In the genomic region with DNA sequence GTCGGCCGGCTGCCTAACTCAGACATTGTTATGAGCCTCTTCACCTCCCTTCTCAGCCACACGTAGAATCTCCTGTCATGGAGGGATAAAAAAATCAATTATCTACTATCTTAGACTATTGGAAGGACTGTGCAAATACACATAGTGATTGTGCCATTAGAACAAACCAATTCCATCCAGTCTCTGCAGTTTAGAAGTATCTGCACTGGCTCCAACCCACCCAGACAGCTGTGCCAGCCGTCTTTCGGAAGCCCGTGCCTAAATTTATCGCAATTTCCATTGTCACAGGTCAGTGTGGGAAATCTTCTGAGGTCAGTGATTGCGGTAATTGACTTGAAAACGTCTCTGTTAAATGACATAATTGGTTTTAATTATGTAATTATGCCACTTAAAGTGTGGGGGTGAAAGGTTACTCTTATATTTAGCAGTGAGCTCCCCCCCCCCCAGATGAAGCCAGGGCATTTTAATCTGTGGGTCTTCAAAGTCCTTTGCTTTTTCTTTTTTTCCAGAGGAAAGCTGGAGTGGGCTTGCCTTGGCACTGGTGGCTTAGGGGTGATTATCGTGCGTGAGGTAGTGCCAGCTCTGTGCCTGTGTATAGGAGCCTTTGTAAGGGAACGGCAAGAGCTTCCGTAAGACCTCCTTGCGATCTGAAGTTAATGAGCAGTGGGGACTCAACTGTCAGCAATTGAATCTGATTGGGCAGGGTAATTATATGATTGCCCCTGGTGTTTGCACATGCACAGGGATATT, we compare ENCODE assay signal across 27 mouse cellular contexts.
DNase-seq lines count a peak whose midpoint lies in the region; ATAC-seq and TF ChIP-seq lines count a peak whose summit lies in the region.
"Had no signal": no experiment of that assay in that cellular context is flagged by ENCODE, and none has a peak within 500 bp of the region (broad histone marks: within the 10 kb centered on the region; RNA-seq: fewer than 3 reads in every experiment).

No protein-coding gene starts in this region.

- no peak for ATAC-seq in limb, embryonic 12.5 days (ENCODE audit: insufficient number of reproducible peaks, insufficient read depth, low FRiP score, low TSS enrichment, low read depth)
- ATAC-seq in forebrain, embryonic 14.5 days: peak; percentile 81; the same call in 1 of the 2 replicates
- ATAC-seq in hindbrain, embryonic 13.5 days (ENCODE audit: low FRiP score): no peak
- no peak for ATAC-seq in CD4-positive, CD25-positive, alpha-beta regulatory T cell, adult 4 months
- ATAC-seq: intestine, postnatal 0 days; liver, embryonic 12.5 days; liver, postnatal 0 days had no signal

- H3K4me1 ChIP-seq in limb, embryonic 12.5 days (replicated peaks): peaks cover 17% of the 10 kb centered on the region
- peaks cover 20% of the 10 kb centered on the region for H3K4me1 ChIP-seq in limb, embryonic 10.5 days
- no peaks in the 10 kb centered on the region; the same call in 1 of the 2 replicates for H3K4me1 ChIP-seq in forebrain, embryonic 14.5 days (ENCODE audit: control insufficient read depth, insufficient read depth, low read length)
- H3K4me1 ChIP-seq in hindbrain, embryonic 13.5 days (replicated peaks): 0 out of 2 replicates have a peak, but pooled peaks cover 13% of the 10 kb centered on the region
- H3K4me1 ChIP-seq: liver, embryonic 12.5 days; megakaryocyte, embryonic 14.5 days had no signal

- H3K9ac ChIP-seq in limb, embryonic 12.5 days (replicated peaks): no peak overlapping the region
- no peak overlapping the region for H3K9ac ChIP-seq in forebrain, embryonic 14.5 days (ENCODE audit: low read length)
- no peak overlapping the region for H3K9ac ChIP-seq in hindbrain, embryonic 13.5 days
- H3K9ac ChIP-seq: embryonic facial prominence, embryonic 12.5 days; hindbrain, embryonic 12.5 days; liver, embryonic 12.5 days; liver, postnatal 0 days; neural tube, embryonic 13.5 days had no signal

- peak overlapping the region; percentile 9; the same call in 1 of the 2 replicates for H3K4me2 ChIP-seq in limb, embryonic 12.5 days
- H3K4me2 ChIP-seq in forebrain, embryonic 14.5 days (ENCODE audit: low read length): no peak overlapping the region
- no peak overlapping the region for H3K4me2 ChIP-seq in hindbrain, embryonic 13.5 days
- H3K4me2 ChIP-seq: embryonic facial prominence, embryonic 12.5 days; hindbrain, embryonic 12.5 days; liver, embryonic 12.5 days; neural tube, embryonic 13.5 days had no signal

- no peak overlapping the region for H3K27ac ChIP-seq in limb, embryonic 12.5 days
- H3K27ac ChIP-seq in limb, embryonic 10.5 days: no peak overlapping the region; the same call in 1 of the 2 replicates
- no peak overlapping the region for H3K27ac ChIP-seq in forebrain, embryonic 14.5 days (ENCODE audit: low read depth, low read length)
- H3K27ac ChIP-seq in hindbrain, embryonic 13.5 days: no peak overlapping the region
- H3K27ac ChIP-seq: embryonic facial prominence, embryonic 12.5 days; heart, embryonic 10.5 days; hindbrain, embryonic 12.5 days; liver, embryonic 12.5 days; neural tube, embryonic 13.5 days had no signal

- H3K36me3 ChIP-seq in limb, embryonic 12.5 days: no peaks in the 10 kb centered on the region
- H3K36me3 ChIP-seq in limb, embryonic 10.5 days: no peaks in the 10 kb centered on the region
- H3K36me3 ChIP-seq in forebrain, embryonic 14.5 days (ENCODE audit: control insufficient read depth, insufficient read depth, low read length): no peaks in the 10 kb centered on the region
- H3K36me3 ChIP-seq in hindbrain, embryonic 13.5 days: 0 out of 2 replicates have a peak, but pooled peaks cover 2% of the 10 kb centered on the region
- H3K36me3 ChIP-seq: embryonic facial prominence, embryonic 12.5 days; heart, embryonic 10.5 days; hindbrain, embryonic 12.5 days; liver, embryonic 12.5 days; neural tube, embryonic 13.5 days had no signal

- no peaks in the 10 kb centered on the region; the same call in 1 of the 2 replicates for H3K27me3 ChIP-seq in limb, embryonic 12.5 days
- H3K27me3 ChIP-seq in limb, embryonic 10.5 days (ENCODE audit: low read depth, poor library complexity, severe bottlenecking): no peaks in the 10 kb centered on the region
- H3K27me3 ChIP-seq in forebrain, embryonic 14.5 days (replicated peaks; ENCODE audit: control insufficient read depth, insufficient read depth, low read length): peaks cover 36% of the 10 kb centered on the region
- peaks cover 69% of the 10 kb centered on the region for H3K27me3 ChIP-seq in hindbrain, embryonic 13.5 days
- H3K27me3 ChIP-seq: liver, embryonic 12.5 days; megakaryocyte, embryonic 14.5 days had no signal

- no peak for TF ChIP-seq POLR2A in brain, embryonic 14.5 days (IDR thresholded peaks at IDR 0.05; ENCODE audit: borderline replicate concordance, extremely low read depth, insufficient read depth, insufficient read length, poor library complexity, severe bottlenecking)

- TF ChIP-seq CTCF in brain, embryonic 14.5 days (IDR thresholded peaks at IDR 0.05; ENCODE audit: borderline replicate concordance, extremely low read depth, insufficient read depth, insufficient read length): no peak

- no peaks in the 10 kb centered on the region for H3K9me3 ChIP-seq in limb, embryonic 12.5 days
- no peaks in the 10 kb centered on the region for H3K9me3 ChIP-seq in limb, embryonic 10.5 days (replicated peaks)
- H3K9me3 ChIP-seq in forebrain, embryonic 14.5 days (replicated peaks; ENCODE audit: control insufficient read depth, low read length): no peaks in the 10 kb centered on the region
- H3K9me3 ChIP-seq in hindbrain, embryonic 13.5 days: no peaks in the 10 kb centered on the region
- H3K9me3 ChIP-seq: embryonic facial prominence, embryonic 12.5 days; heart, embryonic 10.5 days; hindbrain, embryonic 12.5 days; liver, embryonic 12.5 days; neural tube, embryonic 13.5 days had no signal

- H3K4me3 ChIP-seq in limb, embryonic 12.5 days (replicated peaks): no peak overlapping the region
- H3K4me3 ChIP-seq in limb, embryonic 10.5 days: no peak overlapping the region
- no peak overlapping the region for H3K4me3 ChIP-seq in forebrain, embryonic 14.5 days (ENCODE audit: low read depth, low read length)
- H3K4me3 ChIP-seq in hindbrain, embryonic 13.5 days: no peak overlapping the region
- H3K4me3 ChIP-seq: embryonic facial prominence, embryonic 12.5 days; heart, embryonic 10.5 days; hindbrain, embryonic 12.5 days; liver, embryonic 12.5 days; megakaryocyte, embryonic 14.5 days; neural tube, embryonic 13.5 days had no signal

- 46% methylated on average over 14 of the region's 14 CpGs for WGBS in limb, embryonic 12.5 days
- 60% methylated on average over 14 of the region's 14 CpGs for WGBS in limb, embryonic 10.5 days
- 20% methylated on average over 14 of the region's 14 CpGs for WGBS in forebrain, embryonic 14.5 days
- 60% methylated on average over 14 of the region's 14 CpGs for WGBS in hindbrain, embryonic 13.5 days

- DNase-seq in limb, embryonic 10.5 days (ENCODE audit: low spot score): no peak
- DNase-seq in brain, embryonic 14.5 days (ENCODE audit: low read depth): peak; percentile 88
- DNase-seq in forebrain, embryonic 14.5 days (ENCODE audit: low spot score): peak; percentile 74
- DNase-seq in retina, embryonic 14.5 days (ENCODE audit: low spot score): peak; percentile 54
- DNase-seq in kidney, postnatal 36 days: no peak
- DNase-seq: adrenal gland, postnatal 14 days; cerebellum, adult 2 months; cerebellum, postnatal 25 days; gastrocnemius, postnatal 10 days; heart, postnatal 36 days; kidney, adult 9 months; kidney, postnatal 10 days; liver, postnatal 0 days; lung, postnatal 36 days; right cerebral cortex, postnatal 25 days; thymus, adult 18-20 months; thymus, postnatal 25 days had no signal

Comparison
In these comparisons a context has a peak if more than half of its experiments do, and no peak if none do; other contexts are left out.
1. DNase-seq: peak in brain, embryonic 14.5 days (single experiment), forebrain, embryonic 14.5 days (single experiment) and retina, embryonic 14.5 days (single experiment); none in limb, embryonic 10.5 days (single experiment) and kidney, postnatal 36 days (0 of 2).